Mouse (Mus musculus): ENCODE measurements around the gene Vcl. TPM values are rescaled to one million over a fixed set of nuclear protein-coding genes. Genes with fewer than 3 reads are reported as not detected.

The Vcl gene
- total and polyA plus RNA-seq, 2 experiments = 9.5 to 12.1 TPM

DNA sequence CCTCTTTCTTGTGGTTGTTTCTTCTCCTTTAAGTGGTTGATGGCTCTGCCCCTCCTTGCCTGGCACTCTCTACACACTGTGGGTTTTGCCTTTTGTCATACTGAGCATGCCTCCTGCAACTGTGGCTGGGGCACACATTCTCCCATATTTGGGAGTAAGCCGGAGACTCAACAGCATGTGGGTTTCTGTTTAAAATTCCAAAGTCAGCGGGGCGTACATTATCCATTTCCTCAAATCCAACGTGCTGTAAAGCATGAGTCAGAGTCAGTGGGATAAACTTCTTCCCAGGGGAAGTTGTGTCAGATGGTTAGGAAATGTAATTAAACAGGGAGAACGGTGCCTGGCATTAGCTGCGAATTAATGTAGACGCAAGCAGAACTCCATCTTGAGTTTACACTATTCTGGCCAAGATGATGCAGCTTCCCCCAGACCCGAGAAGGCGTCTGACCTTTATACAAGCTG is 37.2 kb upstream of the Vcl start:
- TF ChIP-seq POLR2A (IDR thresholded peaks at IDR 0.05; ENCODE audit: extremely low read depth, insufficient read depth, low read length) = no peak
- no peak for TF ChIP-seq CTCF (IDR thresholded peaks at IDR 0.05; ENCODE audit: low read depth, low read length)
- no peak overlapping the region for H3K9ac ChIP-seq (ENCODE audit: low read depth, low read length)
- H3K27ac ChIP-seq (replicated peaks; ENCODE audit: insufficient read depth, low read depth, low read length) = no peak overlapping the region
- peak; percentile 35 for DNase-seq (ENCODE audit: extremely low read depth, low read depth, low spot score)
- peaks cover 2% of the 10 kb centered on the region; the same call in 1 of the 2 replicates for H3K4me1 ChIP-seq (ENCODE audit: control insufficient read depth, insufficient read depth, low read length)
- H3K36me3 ChIP-seq (ENCODE audit: control insufficient read depth, insufficient read depth, low read length) = no peaks in the 10 kb centered on the region
- no peak overlapping the region for H3K4me3 ChIP-seq (ENCODE audit: insufficient read depth, low read depth, low read length)
- 62% methylated on average over 9 of the region's 9 CpGs for WGBS
- no peaks in the 10 kb centered on the region for H3K79me2 ChIP-seq (ENCODE audit: control insufficient read depth, insufficient read depth, low read length)
- no peaks in the 10 kb centered on the region for H3K27me3 ChIP-seq (ENCODE audit: control insufficient read depth, insufficient read depth, low read length)

DNA sequence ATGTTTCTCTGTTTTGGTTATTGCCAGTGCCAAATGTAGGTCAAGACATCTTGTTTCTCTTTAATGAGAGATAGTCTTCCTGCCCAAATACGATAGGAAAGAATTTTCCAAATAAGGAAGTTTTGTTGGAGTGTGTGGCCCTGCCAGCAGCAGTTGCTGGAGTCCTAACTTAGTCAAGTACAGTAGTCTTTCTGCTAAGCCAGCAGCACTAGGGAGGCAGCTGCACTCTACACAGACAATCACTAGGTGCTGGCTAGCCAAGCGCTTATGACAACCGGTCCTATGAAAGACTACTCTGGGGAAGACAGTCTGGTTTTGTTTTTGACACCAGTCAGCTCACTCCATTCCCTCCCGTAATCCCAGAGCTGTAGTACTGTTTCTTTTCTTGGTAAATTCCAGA is 35.4 kb upstream of the Vcl start:
- peak; percentile 35 for DNase-seq (ENCODE audit: extremely low read depth, low read depth, low spot score)
- Histone ChIP-seq H3K27ac (replicated peaks; ENCODE audit: insufficient read depth, low read depth, low read length) (no peak overlapping the region; the same call in 1 of the 2 replicates), H3K27me3 (ENCODE audit: control insufficient read depth, insufficient read depth, low read length) (no peaks in the 10 kb centered on the region), H3K36me3 (ENCODE audit: control insufficient read depth, insufficient read depth, low read length) (no peaks in the 10 kb centered on the region), H3K79me2 (ENCODE audit: control insufficient read depth, insufficient read depth, low read length) (no peaks in the 10 kb centered on the region), H3K4me1 (ENCODE audit: control insufficient read depth, insufficient read depth, low read length) (peaks cover 2% of the 10 kb centered on the region; the same call in 1 of the 2 replicates), H3K4me3 (ENCODE audit: insufficient read depth, low read depth, low read length) (no peak overlapping the region), H3K9ac (ENCODE audit: low read depth, low read length) (no peak overlapping the region)
- WGBS = 83% methylated on average over 4 of the region's 4 CpGs
- TF ChIP-seq POLR2A (IDR thresholded peaks at IDR 0.05; ENCODE audit: extremely low read depth, insufficient read depth, low read length) (no peak), CTCF (IDR thresholded peaks at IDR 0.05; ENCODE audit: low read depth, low read length) (no peak)

DNA sequence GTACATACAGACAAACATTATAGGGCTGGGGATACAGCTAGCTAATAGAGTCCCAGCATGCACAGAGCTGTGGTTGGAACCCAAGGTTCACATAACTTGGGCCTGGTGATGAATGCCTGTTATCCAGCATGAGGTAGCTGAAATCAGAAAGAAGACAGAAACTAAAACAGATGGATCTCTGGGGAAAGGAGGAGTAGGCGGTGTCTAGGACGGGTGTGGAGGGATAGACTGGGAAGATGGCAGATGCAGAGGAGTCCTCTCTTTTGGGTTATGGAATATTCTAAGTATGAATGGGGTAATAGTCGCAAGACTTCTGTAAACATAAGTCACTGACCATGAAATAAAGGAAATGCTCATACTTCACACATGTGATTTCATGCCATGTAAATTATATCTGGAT is 27.9 kb upstream of the Vcl start:
- Histone ChIP-seq H3K9ac (ENCODE audit: low read depth, low read length) (no peak overlapping the region), H3K4me3 (ENCODE audit: insufficient read depth, low read depth, low read length) (no peak overlapping the region), H3K27ac (replicated peaks; ENCODE audit: insufficient read depth, low read depth, low read length) (no peak overlapping the region), H3K4me1 (ENCODE audit: control insufficient read depth, insufficient read depth, low read length) (no peaks in the 10 kb centered on the region), H3K27me3 (ENCODE audit: control insufficient read depth, insufficient read depth, low read length) (no peaks in the 10 kb centered on the region), H3K36me3 (ENCODE audit: control insufficient read depth, insufficient read depth, low read length) (no peaks in the 10 kb centered on the region), H3K79me2 (ENCODE audit: control insufficient read depth, insufficient read depth, low read length) (no peaks in the 10 kb centered on the region)
- no peak for DNase-seq (ENCODE audit: extremely low read depth, low read depth, low spot score)
- TF ChIP-seq POLR2A (IDR thresholded peaks at IDR 0.05; ENCODE audit: extremely low read depth, insufficient read depth, low read length) (no peak), CTCF (IDR thresholded peaks at IDR 0.05; ENCODE audit: low read depth, low read length) (no peak)
- WGBS = 99% methylated on average over 3 of the region's 3 CpGs

DNA sequence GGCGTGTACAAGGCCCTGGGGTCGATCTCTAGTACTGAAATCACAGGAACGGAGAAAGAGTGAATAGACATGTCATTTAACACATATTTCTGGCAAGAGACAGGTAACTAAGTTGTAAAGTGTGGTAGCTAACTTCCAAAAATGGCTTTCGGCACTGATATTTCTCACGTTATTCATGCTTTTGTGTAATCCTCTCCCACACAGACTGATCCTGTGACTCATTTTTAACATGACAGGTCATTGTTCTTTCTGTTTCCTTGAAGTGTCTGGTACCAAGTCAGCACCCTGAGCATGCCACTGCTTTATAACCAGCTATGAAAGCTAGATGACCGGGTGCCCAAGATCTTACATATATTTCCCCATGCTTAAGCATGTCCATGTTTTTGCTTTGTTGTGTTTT is 26.1 kb upstream of the Vcl start:
- Histone ChIP-seq H3K27ac (replicated peaks; ENCODE audit: insufficient read depth, low read depth, low read length) (no peak overlapping the region), H3K36me3 (ENCODE audit: control insufficient read depth, insufficient read depth, low read length) (no peaks in the 10 kb centered on the region), H3K9ac (ENCODE audit: low read depth, low read length) (no peak overlapping the region), H3K4me3 (ENCODE audit: insufficient read depth, low read depth, low read length) (no peak overlapping the region), H3K79me2 (ENCODE audit: control insufficient read depth, insufficient read depth, low read length) (no peaks in the 10 kb centered on the region), H3K4me1 (ENCODE audit: control insufficient read depth, insufficient read depth, low read length) (no peaks in the 10 kb centered on the region), H3K27me3 (ENCODE audit: control insufficient read depth, insufficient read depth, low read length) (no peaks in the 10 kb centered on the region)
- TF ChIP-seq CTCF (IDR thresholded peaks at IDR 0.05; ENCODE audit: low read depth, low read length) = no peak
- no peak for TF ChIP-seq POLR2A (IDR thresholded peaks at IDR 0.05; ENCODE audit: extremely low read depth, insufficient read depth, low read length)
- 90% methylated on average over 6 of the region's 6 CpGs for WGBS
- DNase-seq (ENCODE audit: extremely low read depth, low read depth, low spot score) = no peak

DNA sequence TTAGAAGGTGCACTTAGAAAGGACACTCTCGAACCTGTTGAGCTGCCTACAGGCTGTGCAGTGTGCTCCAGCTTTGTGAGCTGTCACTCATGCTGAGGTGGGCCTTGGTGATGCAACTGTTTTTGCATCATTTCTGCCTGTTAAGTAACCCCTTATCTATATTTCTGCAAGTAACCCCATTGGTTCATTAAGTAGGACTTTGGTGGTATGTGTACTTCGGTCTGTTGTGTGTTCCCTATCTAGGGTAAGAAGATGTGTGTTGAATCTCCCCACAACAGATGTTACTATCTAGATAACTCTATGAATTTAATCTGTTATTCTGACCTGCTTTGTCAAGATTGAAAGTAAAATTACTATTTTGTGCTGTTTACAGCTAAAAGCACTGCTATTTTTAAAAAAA is 17.4 kb upstream of the Vcl start:
- Histone ChIP-seq H3K79me2 (ENCODE audit: control insufficient read depth, insufficient read depth, low read length) (no peaks in the 10 kb centered on the region), H3K4me3 (ENCODE audit: insufficient read depth, low read depth, low read length) (no peak overlapping the region), H3K36me3 (ENCODE audit: control insufficient read depth, insufficient read depth, low read length) (no peaks in the 10 kb centered on the region), H3K27ac (replicated peaks; ENCODE audit: insufficient read depth, low read depth, low read length) (no peak overlapping the region), H3K4me1 (ENCODE audit: control insufficient read depth, insufficient read depth, low read length) (no peaks in the 10 kb centered on the region), H3K9ac (ENCODE audit: low read depth, low read length) (no peak overlapping the region), H3K27me3 (ENCODE audit: control insufficient read depth, insufficient read depth, low read length) (no peaks in the 10 kb centered on the region)
- no peak for DNase-seq (ENCODE audit: extremely low read depth, low read depth, low spot score)
- TF ChIP-seq POLR2A (IDR thresholded peaks at IDR 0.05; ENCODE audit: extremely low read depth, insufficient read depth, low read length) (no peak), CTCF (IDR thresholded peaks at IDR 0.05; ENCODE audit: low read depth, low read length) (no peak)
- 64% methylated on average over 2 of the region's 2 CpGs for WGBS

DNA sequence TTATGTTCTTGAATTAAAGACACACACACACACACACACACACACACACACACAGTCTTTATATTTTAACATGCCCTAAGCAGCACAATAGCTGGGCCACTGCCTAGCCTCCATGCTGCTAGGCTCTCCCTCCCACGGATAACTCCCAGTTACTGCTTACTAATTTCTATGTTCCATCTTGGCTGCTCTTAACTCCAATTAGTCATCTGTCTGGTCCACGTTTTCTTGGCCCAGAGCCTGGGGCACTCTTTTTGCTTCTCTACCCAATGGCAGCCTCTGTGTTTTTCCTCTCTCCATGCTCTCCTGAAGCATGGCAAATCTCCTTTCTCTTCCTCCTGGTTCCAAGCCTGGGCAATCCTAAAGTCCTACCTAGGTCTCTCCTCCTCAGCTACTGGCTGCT is 14.8 kb upstream of the Vcl start:
- WGBS = 56% methylated on average over 2 of the region's 2 CpGs
- H3K4me1 ChIP-seq (ENCODE audit: control insufficient read depth, insufficient read depth, low read length) = no peaks in the 10 kb centered on the region
- TF ChIP-seq POLR2A (IDR thresholded peaks at IDR 0.05; ENCODE audit: extremely low read depth, insufficient read depth, low read length) (no peak), CTCF (IDR thresholded peaks at IDR 0.05; ENCODE audit: low read depth, low read length) (no peak)
- DNase-seq (ENCODE audit: extremely low read depth, low read depth, low spot score) = no peak
- H3K36me3 ChIP-seq (ENCODE audit: control insufficient read depth, insufficient read depth, low read length) = no peaks in the 10 kb centered on the region
- H3K4me3 ChIP-seq (ENCODE audit: insufficient read depth, low read depth, low read length) = no peak overlapping the region
- no peaks in the 10 kb centered on the region for H3K79me2 ChIP-seq (ENCODE audit: control insufficient read depth, insufficient read depth, low read length)
- no peaks in the 10 kb centered on the region for H3K27me3 ChIP-seq (ENCODE audit: control insufficient read depth, insufficient read depth, low read length)
- H3K27ac ChIP-seq (replicated peaks; ENCODE audit: insufficient read depth, low read depth, low read length) = no peak overlapping the region
- H3K9ac ChIP-seq (ENCODE audit: low read depth, low read length) = no peak overlapping the region
